Mouse (Mus musculus) spleen, adult 2 months (tissue): ENCODE measurements around the gene Fkbp6. TPM values are rescaled to one million over a fixed set of nuclear protein-coding genes. Genes with fewer than 3 reads are reported as not detected.

Source experiments
- DNase-seq, 2 experiments: peaks; one replicate each; pipeline versions ENCODE4 v3.0.0 to v3.0.0-alpha.2; 2012 to 2021; ENCODE audit warnings: low spot score in 2 of 2, low read depth in 1 of 2
- H3K27ac ChIP-seq: fragments of 200-500 bp; 2 replicates; pipeline ENCODE4 v1.5.1; 2012; ENCODE audit warnings: low read length, inconsistent platforms; ENCODE audit not compliant: insufficient read depth
- H3K27me3 ChIP-seq: fragments of 200-500 bp; 2 replicates; pipeline ENCODE4 v1.6.1; 2012; ENCODE audit warnings: mild to moderate bottlenecking, moderate library complexity, low read length, inconsistent platforms; ENCODE audit not compliant: control insufficient read depth, insufficient read depth
- H3K36me3 ChIP-seq: fragments of 200-500 bp; 2 replicates; pipeline ENCODE4 v1.6.1; 2012; ENCODE audit warnings: mild to moderate bottlenecking, low read length, inconsistent platforms; ENCODE audit not compliant: control insufficient read depth, insufficient read depth
- H3K4me1 ChIP-seq: fragments of 200-500 bp; 2 replicates; pipeline ENCODE4 v1.6.1; 2011; ENCODE audit warnings: inconsistent platforms; ENCODE audit not compliant: control insufficient read depth, insufficient read depth, insufficient read length
- H3K4me3 ChIP-seq: fragments of 200-500 bp; 2 replicates; pipeline ENCODE4 v1.5.1; 2011; ENCODE audit warnings: mild to moderate bottlenecking, inconsistent platforms; ENCODE audit not compliant: insufficient read depth, insufficient read length; ENCODE audit errors: extremely low read depth
- CTCF ChIP-seq: fragments of 200-500 bp; IDR thresholded peaks from 2 replicates; pipeline ENCODE4 v1.5.1; 2011; ENCODE audit warnings: mild to moderate bottlenecking, inconsistent platforms; ENCODE audit not compliant: insufficient read depth, insufficient read length, insufficient replicate concordance; ENCODE audit errors: extremely low read depth
- POLR2A ChIP-seq: fragments of 200-500 bp; IDR thresholded peaks from 2 replicates; pipeline ENCODE4 v1.6.1; 2011; ENCODE audit warnings: low read depth, low read length, inconsistent platforms
- WGBS: fragments of 180-500 bp; shearing (Covaris S2); methylation state at CpG from one replicate; pipeline ENCODE4 v1.1.7; 2018; 5-methylcytosine and 5-hydroxymethylcytosine counted together
- polyA plus RNA-seq: library from polyadenylated mRNA; depleted of rRNA; stranded (reverse); fragments of >200 nt; gene quantifications from 2 replicates; pipeline ENCODE4 v1.2.3, GENCODE M21; 2012

Fkbp6 gene
- polyA plus RNA-seq, 1 experiment: not detected

DNA sequence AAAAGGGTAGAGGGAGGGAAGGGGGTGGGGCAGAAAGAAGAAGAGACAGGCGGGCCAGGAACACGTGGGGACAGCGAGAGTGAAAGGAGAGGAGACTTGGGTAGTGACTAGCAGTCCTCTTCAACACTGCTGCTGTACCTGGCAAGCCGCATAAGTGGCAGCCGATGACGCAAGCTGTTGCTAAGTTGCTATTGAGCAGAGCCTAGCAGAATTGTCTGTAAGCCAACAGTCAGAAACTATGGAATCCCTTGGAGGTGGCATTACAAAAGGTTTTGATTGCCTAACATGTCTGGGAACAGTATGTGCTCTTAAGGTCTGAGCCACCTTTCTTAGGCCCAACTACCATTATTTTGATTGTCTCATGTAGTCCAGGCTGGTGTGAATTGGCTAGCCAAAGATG is 18.5 kb upstream of the Fkbp6 start:
- whole genome bisulfite sequencing: 88% methylated on average over 6 of the region's 6 CpGs
- H3K4me1 ChIP-seq: peaks cover 5% of the 10 kb centered on the region; the same call in 1 of the 2 replicates
- no peaks in the 10 kb centered on the region for H3K27me3 ChIP-seq
- H3K4me3 ChIP-seq: no peak overlapping the region
- H3K36me3 ChIP-seq: peaks cover 4% of the 10 kb centered on the region
- DNase-seq: no peak
- TF ChIP-seq CTCF (no peak), POLR2A (no peak)
- no peak overlapping the region for H3K27ac ChIP-seq

DNA sequence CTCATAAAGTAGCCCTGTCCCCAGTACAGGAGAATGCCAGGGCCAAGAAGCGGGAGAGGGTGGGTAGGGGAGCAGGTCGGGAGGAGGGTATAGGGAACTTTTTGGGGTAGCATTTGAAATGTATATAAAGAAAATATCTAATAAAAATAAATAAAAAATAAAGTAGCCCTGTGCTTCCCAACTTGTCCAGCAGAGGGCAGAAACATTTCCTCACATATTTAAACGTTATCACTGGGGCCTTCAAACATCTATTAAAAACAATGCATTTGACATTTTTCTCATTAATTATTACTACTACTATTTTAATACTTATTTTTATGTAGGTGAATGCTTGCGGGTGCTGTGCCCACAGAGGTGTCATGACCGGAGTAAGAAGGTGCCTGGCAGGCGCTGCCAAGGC is 18.0 kb upstream of the Fkbp6 start:
- WGBS: 59% methylated on average over 6 of the region's 6 CpGs
- TF ChIP-seq POLR2A: no peak
- TF ChIP-seq CTCF: no peak

DNA sequence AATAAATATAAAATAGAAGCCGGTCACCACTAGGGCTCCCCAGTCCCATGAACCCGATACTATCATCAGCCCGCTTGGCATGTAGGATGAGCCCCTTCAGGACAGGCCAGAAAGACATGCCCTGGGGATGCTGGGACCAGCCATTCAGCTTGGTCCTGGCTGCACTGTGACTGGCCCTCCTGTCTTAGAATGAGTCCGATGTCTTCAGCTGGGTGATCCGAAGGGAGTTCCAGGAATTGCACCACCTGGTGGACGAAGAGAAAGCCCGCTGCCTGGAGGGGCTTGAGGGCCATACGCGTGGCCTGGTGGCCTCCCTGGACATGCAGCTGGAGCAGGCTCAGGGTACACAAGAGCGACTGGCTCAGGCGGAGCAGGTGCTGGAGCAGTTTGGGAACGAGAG is 13.7 kb upstream of the Fkbp6 start:
- WGBS: 37% methylated on average over 12 of the region's 12 CpGs
- H3K36me3 ChIP-seq: no peaks in the 10 kb centered on the region
- no peak for DNase-seq

More for the DNA sequence above, 18.0 kb upstream of the Fkbp6 start:
- Histone ChIP-seq H3K36me3 (peaks cover 2% of the 10 kb centered on the region), H3K4me3 (no peak overlapping the region), H3K27ac (no peak overlapping the region), H3K27me3 (no peaks in the 10 kb centered on the region), H3K4me1 (peaks cover 5% of the 10 kb centered on the region; the same call in 1 of the 2 replicates)
- no peak for DNase-seq

DNA sequence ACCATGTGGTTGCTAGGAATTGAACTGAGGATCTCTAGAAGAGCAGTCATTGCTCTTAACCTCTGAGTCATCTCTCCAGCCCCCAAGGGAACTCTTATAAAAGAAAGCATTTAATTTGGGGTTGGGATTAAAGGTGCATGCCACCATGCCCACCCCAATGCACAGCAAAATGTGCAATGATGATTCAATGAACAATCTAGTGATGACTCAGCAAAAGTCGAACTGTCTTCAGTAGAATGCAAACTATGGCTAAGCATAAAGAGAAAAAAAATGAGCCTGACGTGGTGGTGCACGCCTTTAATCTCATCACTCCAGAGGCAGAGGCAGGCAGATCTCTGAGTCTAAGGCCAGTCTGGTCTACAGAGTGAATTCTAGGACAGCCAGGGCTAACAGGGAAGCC is 12.7 kb upstream of the Fkbp6 start:
- no peak overlapping the region for H3K27ac ChIP-seq
- no peaks in the 10 kb centered on the region; the same call in 1 of the 2 replicates for H3K4me1 ChIP-seq
- H3K27me3 ChIP-seq: no peaks in the 10 kb centered on the region
- 68% methylated on average over 3 of the region's 3 CpGs for WGBS
- H3K4me3 ChIP-seq: no peak overlapping the region
- H3K36me3 ChIP-seq: no peaks in the 10 kb centered on the region
- no peak for DNase-seq
- TF ChIP-seq POLR2A (no peak), CTCF (no peak)

More for the DNA sequence above, 13.7 kb upstream of the Fkbp6 start:
- no peaks in the 10 kb centered on the region; the same call in 1 of the 2 replicates for H3K4me1 ChIP-seq
- H3K27me3 ChIP-seq: no peaks in the 10 kb centered on the region
- no peak overlapping the region for H3K27ac ChIP-seq
- H3K4me3 ChIP-seq: no peak overlapping the region
- TF ChIP-seq POLR2A (no peak), CTCF (peak; percentile 30; the same call in 1 of the 2 replicates)

DNA sequence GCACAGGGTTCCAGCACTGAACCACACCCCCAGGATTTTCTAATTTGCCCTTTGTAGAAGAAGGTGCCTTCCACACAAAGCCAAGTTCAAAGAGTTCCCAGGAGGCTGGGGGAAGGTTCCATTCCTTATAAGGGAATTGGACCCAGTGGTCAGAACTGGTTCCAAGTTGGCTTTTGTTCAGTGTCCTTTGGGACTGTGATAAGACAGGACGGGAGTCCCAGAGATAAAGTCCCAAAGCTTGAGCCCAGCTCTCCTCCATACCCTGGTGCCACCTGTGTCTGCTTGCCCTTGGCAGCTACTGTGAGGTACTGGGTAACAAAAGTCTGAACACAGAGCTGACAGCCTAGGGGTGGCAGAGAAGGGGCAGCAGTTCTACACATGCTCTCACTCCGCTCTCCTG is 9.9 kb upstream of the Fkbp6 start:
- no peaks in the 10 kb centered on the region for H3K27me3 ChIP-seq
- TF ChIP-seq POLR2A (no peak), CTCF (no peak)
- DNase-seq: no peak

DNA sequence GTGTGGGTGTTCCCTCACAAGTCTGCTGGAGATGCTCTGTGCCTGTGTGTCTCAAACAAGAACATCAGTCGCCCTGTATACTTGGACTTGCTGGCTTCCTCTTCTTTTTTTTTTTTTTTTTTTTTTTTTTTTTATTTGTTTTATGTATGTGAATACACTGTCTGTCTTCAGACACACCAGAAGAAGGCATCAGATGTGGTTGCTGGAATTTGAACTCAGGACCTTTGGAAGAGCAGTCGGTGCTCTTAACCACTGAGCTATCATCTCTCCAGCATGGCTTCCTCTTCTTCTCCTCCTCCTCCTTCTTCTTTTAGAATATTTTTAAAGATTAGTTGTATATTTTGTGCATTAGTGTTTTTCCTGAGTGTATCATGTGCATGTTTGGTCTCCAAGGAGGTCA is 7.7 kb upstream of the Fkbp6 start:
- H3K27ac ChIP-seq: no peak overlapping the region
- H3K4me3 ChIP-seq: no peak overlapping the region
- no peak for TF ChIP-seq POLR2A
- TF ChIP-seq CTCF: no peak
- whole genome bisulfite sequencing: 74% methylated on average over 2 of the region's 2 CpGs
- H3K27me3 ChIP-seq: no peaks in the 10 kb centered on the region
- DNase-seq: peak in 1 of 2 experiments; percentile 42
- H3K4me1 ChIP-seq: no peaks in the 10 kb centered on the region
- no peaks in the 10 kb centered on the region for H3K36me3 ChIP-seq

More for the DNA sequence above, 9.9 kb upstream of the Fkbp6 start:
- H3K27ac ChIP-seq: no peak overlapping the region
- WGBS: 85% methylated on average over 2 of the region's 2 CpGs
- H3K4me3 ChIP-seq: no peak overlapping the region
- no peaks in the 10 kb centered on the region for H3K36me3 ChIP-seq
- H3K4me1 ChIP-seq: no peaks in the 10 kb centered on the region; the same call in 1 of the 2 replicates

DNA sequence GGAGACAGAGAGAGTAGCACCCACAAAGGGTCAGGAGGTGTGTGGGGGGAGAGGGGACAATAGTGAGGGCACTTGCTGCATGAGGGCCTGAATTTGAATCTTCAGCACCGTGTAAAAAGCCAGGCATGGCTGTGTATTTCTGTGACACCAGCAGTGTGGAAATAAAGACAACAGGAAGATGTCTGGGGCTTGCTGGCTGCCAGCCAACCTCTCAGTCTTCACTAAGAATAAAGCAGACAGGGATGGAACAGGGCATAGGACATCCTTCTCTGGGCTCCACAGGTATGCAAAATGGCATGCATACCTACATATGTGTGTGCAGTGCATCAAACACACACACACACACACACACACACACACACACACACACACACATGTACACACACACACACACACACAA is 6.2 kb upstream of the Fkbp6 start:
- 16% methylated on average over 1 of the region's 1 CpGs for WGBS
- DNase-seq: no peak
- no peak for TF ChIP-seq POLR2A

More for the DNA sequence above, 6.2 kb upstream of the Fkbp6 start:
- Histone ChIP-seq H3K36me3 (no peaks in the 10 kb centered on the region), H3K4me3 (no peak overlapping the region), H3K4me1 (no peaks in the 10 kb centered on the region), H3K27ac (no peak overlapping the region), H3K27me3 (no peaks in the 10 kb centered on the region)
